Mouse (Mus musculus) limb, embryonic 14.5 days (tissue): ENCODE measurements around the gene Ppdpf. TPM values are rescaled to one million over a fixed set of nuclear protein-coding genes. Genes with fewer than 3 reads are reported as not detected.

Experiments
- ATAC-seq: fragments of 200-750 bp; cut with Nextera tagmentation; 2 replicates; pipeline ENCODE4 v1.8.0; 2017; ENCODE audit warnings: low read depth, moderate number of reproducible peaks, moderate TSS enrichment; ENCODE audit not compliant: low FRiP score
- DNase-seq: peaks from one replicate; pipeline ENCODE4 v3.0.0-alpha.2; 2015; ENCODE audit warnings: low spot score
- H3K27ac ChIP-seq: fragments of 300-500 bp; sonication (generic); replicated peaks from 2 replicates; pipeline ENCODE4 v1.5.1; 2014; ENCODE audit warnings: low read depth, mild to moderate bottlenecking, low read length, moderate library complexity, mixed read lengths
- H3K27me3 ChIP-seq: fragments of 300-500 bp; sonication (generic); 2 replicates; pipeline ENCODE4 v1.6.1; 2014; ENCODE audit warnings: low read length, mixed read lengths; ENCODE audit not compliant: control insufficient read depth, insufficient read depth
- H3K36me3 ChIP-seq: fragments of 300-500 bp; sonication (generic); 2 replicates; pipeline ENCODE4 v1.6.1; 2014; ENCODE audit warnings: mild to moderate bottlenecking, low read length, moderate library complexity, mixed read lengths; ENCODE audit not compliant: control insufficient read depth, insufficient read depth
- H3K4me1 ChIP-seq: fragments of 300-500 bp; sonication (generic); 2 replicates; pipeline ENCODE4 v1.6.1; 2014; ENCODE audit warnings: antibody characterized with exemption, low read length, mixed read lengths; ENCODE audit not compliant: control insufficient read depth, insufficient read depth
- H3K4me2 ChIP-seq: fragments of 300-500 bp; sonication (generic); replicated peaks from 2 replicates; pipeline ENCODE4 v1.6.1; 2014; ENCODE audit warnings: low read depth, mild to moderate bottlenecking, low read length, moderate library complexity; ENCODE audit not compliant: severe bottlenecking
- H3K4me3 ChIP-seq: fragments of 300-500 bp; sonication (generic); replicated peaks from 2 replicates; pipeline ENCODE4 v1.5.1; 2014; ENCODE audit warnings: low read length
- H3K9ac ChIP-seq: fragments of 300-500 bp; sonication (generic); 2 replicates; pipeline ENCODE4 v1.6.1; 2014; ENCODE audit warnings: mild to moderate bottlenecking, low read depth, low read length, moderate library complexity; ENCODE audit not compliant: severe bottlenecking
- H3K9me3 ChIP-seq: fragments of 300-500 bp; sonication (generic); 2 replicates; pipeline ENCODE4 v1.6.1; 2016; ENCODE audit warnings: low read length; ENCODE audit not compliant: control insufficient read depth
- POLR2A ChIP-seq: fragments of 200-500 bp; IDR thresholded peaks from 2 replicates; pipeline ENCODE4 v1.8.0; 2012; ENCODE audit warnings: inconsistent platforms, mild to moderate bottlenecking, moderate library complexity, borderline replicate concordance; ENCODE audit not compliant: insufficient read depth, insufficient read length; ENCODE audit errors: extremely low read depth
- WGBS: fragments of 180-500 bp; shearing (Covaris S2); extraction: QIAGEN DNeasy Blood & Tissue Kit; methylation state at CpG from one replicate; pipeline ENCODE4 v1.1.7; 2014; 5-methylcytosine and 5-hydroxymethylcytosine counted together
- polyA plus RNA-seq, 2 experiments: library from polyadenylated mRNA; depleted of rRNA in 1 of 2; stranded (reverse) in 1 of 2; unstranded in 1 of 2; fragments of >200 nt; fragmentation: Nextera tagmentation in 1 of 2; extraction: Ambion mirVana in 1 of 2; gene quantifications; 2 replicates each; pipeline versions ENCODE4 v1.2.1 to v1.2.3; 2012 to 2014

Gene Ppdpf
- polyA plus RNA-seq, 2 experiments: 148 to 294 TPM

- no peaks in the 10 kb centered on the region for H3K4me1 ChIP-seq
- H3K36me3 ChIP-seq: no peaks in the 10 kb centered on the region
- ATAC-seq (no peak), DNase-seq (no peak)
- peaks cover 52% of the 10 kb centered on the region for H3K27me3 ChIP-seq
- H3K27ac ChIP-seq: no peak overlapping the region
- H3K9me3 ChIP-seq: no peaks in the 10 kb centered on the region
- no peak overlapping the region for H3K4me3 ChIP-seq
- no peak overlapping the region for H3K9ac ChIP-seq
- WGBS: 92% methylated on average over 1 of the region's 1 CpGs
- no peak overlapping the region for H3K4me2 ChIP-seq
- no peak for TF ChIP-seq POLR2A
Observed at GRCm38 (mm10) chr2:181153131-181153530, 33.9 kb upstream of the Ppdpf start.

DNA sequence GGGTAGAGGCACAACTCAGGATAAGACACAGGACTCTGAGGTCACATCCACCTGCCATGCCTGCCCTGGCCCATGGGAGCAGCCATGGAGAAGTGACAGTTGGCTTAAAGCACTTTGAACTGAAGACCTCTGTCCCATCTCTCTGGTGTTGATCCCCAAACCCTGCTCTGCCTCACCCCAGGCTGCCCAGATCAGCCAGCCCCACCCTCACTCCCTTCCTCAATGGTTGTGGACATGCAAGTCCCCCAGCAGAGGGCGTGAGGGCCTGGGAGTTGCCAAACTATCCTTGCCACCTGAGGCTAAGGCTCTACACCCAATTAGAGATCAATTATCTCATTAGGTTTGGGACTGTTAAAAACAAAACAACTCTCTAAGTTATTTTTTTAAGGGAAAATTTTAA is 33.2 kb upstream of the Ppdpf start:
- no peak overlapping the region for H3K4me2 ChIP-seq
- H3K36me3 ChIP-seq: no peaks in the 10 kb centered on the region
- peaks cover 52% of the 10 kb centered on the region for H3K27me3 ChIP-seq
- no peaks in the 10 kb centered on the region for H3K9me3 ChIP-seq
- no peak overlapping the region for H3K27ac ChIP-seq
- H3K9ac ChIP-seq: no peak overlapping the region
- H3K4me1 ChIP-seq: no peaks in the 10 kb centered on the region
- no peak for ATAC-seq
- 0% methylated on average over 1 of the region's 1 CpGs for WGBS
- DNase-seq: no peak
- no peak for TF ChIP-seq POLR2A
- no peak overlapping the region for H3K4me3 ChIP-seq

- Histone ChIP-seq H3K9ac (no peak overlapping the region), H3K4me3 (no peak overlapping the region), H3K27ac (no peak overlapping the region), H3K27me3 (peaks cover 50% of the 10 kb centered on the region), H3K36me3 (no peaks in the 10 kb centered on the region), H3K9me3 (no peaks in the 10 kb centered on the region), H3K4me2 (no peak overlapping the region), H3K4me1 (no peaks in the 10 kb centered on the region)
- TF ChIP-seq POLR2A: no peak
- DNase-seq: no peak
- no peak for ATAC-seq
- 88% methylated on average over 3 of the region's 3 CpGs for WGBS
Observed at GRCm38 (mm10) chr2:181154361-181154760, 32.7 kb upstream of the Ppdpf start.

DNA sequence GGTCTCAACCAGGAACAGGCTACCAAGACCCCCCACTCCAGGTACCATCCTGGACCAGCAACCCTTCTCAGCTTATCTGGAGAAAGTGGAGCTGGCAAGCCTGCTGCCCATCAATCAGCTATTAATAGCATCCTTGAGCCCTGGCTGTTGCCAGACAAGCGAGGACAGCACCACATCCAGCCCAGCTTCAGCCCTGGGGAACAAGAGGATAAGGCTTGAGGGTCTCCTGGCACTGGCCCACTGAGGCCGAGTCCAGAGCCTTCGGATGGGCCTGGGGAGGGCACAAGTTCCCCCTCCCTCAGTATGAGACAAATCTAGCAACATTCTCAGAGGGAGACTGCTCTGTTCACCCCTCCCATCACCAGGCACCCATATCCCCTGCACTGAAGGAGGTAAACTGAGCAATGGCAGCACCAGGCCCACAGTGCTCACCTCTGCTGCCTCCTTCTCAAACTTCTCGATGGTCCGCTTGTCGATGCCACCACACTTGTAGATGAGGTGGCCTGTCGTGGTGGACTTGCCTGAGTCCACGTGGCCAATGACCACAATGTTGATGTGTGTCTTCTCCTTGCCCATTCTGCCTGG is 32.1 kb upstream of the Ppdpf start:
- 74% methylated on average over 8 of the region's 8 CpGs for WGBS
- Histone ChIP-seq H3K4me2 (no peak overlapping the region), H3K27me3 (peaks cover 45% of the 10 kb centered on the region), H3K4me1 (no peaks in the 10 kb centered on the region), H3K4me3 (no peak overlapping the region), H3K27ac (no peak overlapping the region), H3K9me3 (no peaks in the 10 kb centered on the region), H3K36me3 (no peaks in the 10 kb centered on the region), H3K9ac (no peak overlapping the region)
- ATAC-seq: no peak
- DNase-seq: no peak
- no peak for TF ChIP-seq POLR2A

GRCm38 (mm10) chr2:181155801-181156200 is 31.2 kb upstream of the Ppdpf start:
- ATAC-seq (no peak), DNase-seq (no peak)
- 58% methylated on average over 4 of the region's 4 CpGs for WGBS
- no peaks in the 10 kb centered on the region for H3K4me1 ChIP-seq
- no peaks in the 10 kb centered on the region for H3K36me3 ChIP-seq
- peaks cover 38% of the 10 kb centered on the region for H3K27me3 ChIP-seq
- no peak overlapping the region for H3K9ac ChIP-seq
- H3K27ac ChIP-seq: no peak overlapping the region
- no peak for TF ChIP-seq POLR2A
- H3K4me2 ChIP-seq: no peak overlapping the region
- no peak overlapping the region for H3K4me3 ChIP-seq
- H3K9me3 ChIP-seq: no peaks in the 10 kb centered on the region
